Mouse (Mus musculus) thymus, postnatal 25 days (tissue): Measurements from ENCODE around the gene Mrgprb3.

Experiments used
- DNase-seq: peaks from one replicate; pipeline ENCODE4 v3.0.0; 2022

Mrgprb3 gene

GRCm38 (mm10) chr7:48643711-48644110 is at the start of gene Mrgprb3:
Gene Mrgprb3, minus strand, starts transcription at chr7:48643811.
- DNase-seq, result no peak
